Mouse (Mus musculus) small intestine, adult 2 months (tissue): ENCODE data around the gene Lrrc8c.

ENCODE experiments used
- CTCF ChIP-seq: fragments of 200-500 bp; IDR thresholded peaks from 2 replicates; pipeline ENCODE4 v1.5.1; 2012; ENCODE audit warnings: low read depth, mild to moderate bottlenecking, control low read depth, inconsistent platforms, low read length, moderate library complexity, mixed read lengths; ENCODE audit not compliant: insufficient replicate concordance, insufficient read length; ENCODE audit errors: extremely low read depth
- POLR2A ChIP-seq: fragments of 200-500 bp; IDR thresholded peaks from 2 replicates; pipeline ENCODE4 v1.6.1; 2012; ENCODE audit warnings: low read depth, mild to moderate bottlenecking, control low read depth, inconsistent platforms, low read length, moderate library complexity

DNA sequence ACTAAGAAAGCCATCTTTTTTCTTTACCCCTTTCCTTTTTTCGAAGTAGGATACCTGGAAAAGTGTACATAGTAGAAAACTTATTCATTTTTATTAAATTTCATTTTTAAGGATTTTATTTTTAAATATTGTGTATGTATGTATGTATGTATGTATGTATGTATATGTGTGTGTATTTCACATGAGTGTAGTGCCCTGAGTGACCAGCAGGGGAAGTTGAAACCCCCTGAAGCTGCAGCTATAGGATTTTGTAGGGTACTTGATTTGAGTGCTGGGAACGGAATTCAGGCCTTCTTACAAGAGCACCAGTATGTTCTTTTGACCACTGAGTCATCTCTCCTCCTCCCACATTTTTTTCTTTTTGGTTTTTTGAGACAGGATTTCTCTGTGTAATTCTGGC lies 100.5 kb downstream of the Lrrc8c start:
- TF ChIP-seq CTCF (no peak), POLR2A (no peak)
